Mouse (Mus musculus) ES-Bruce4 (cell line): ENCODE measurements around the gene Nr2f6.

Experiments used
- CTCF ChIP-seq: IDR thresholded peaks from one replicate; pipeline ENCODE4 v1.8.1; 2011; ENCODE audit warnings: low read depth, low read length
- EP300 ChIP-seq: IDR thresholded peaks from 2 replicates; pipeline ENCODE4 v1.6.1; 2011; ENCODE audit warnings: low read depth, low read length; ENCODE audit not compliant: insufficient read depth

- TF ChIP-seq CTCF (peak; percentile 90), EP300 (no peak)
Measured at GRCm38 (mm10) chr8:71371236-71371848, 10.4 kb downstream of the Nr2f6 start, which contains the start of gene Ocel1.
